Mouse (Mus musculus) frontal cortex, postnatal 10 days (tissue): ENCODE measurements around the gene Tnfrsf13c.
"Not testable (repeated sequence)": the region's sequence is repeated elsewhere in the genome, so short reads cannot be mapped to it uniquely, and the experiment has no call there.

Experiments
- DNase-seq, 2 experiments: peaks; one replicate each; pipeline ENCODE4 v3.0.0; 2022; ENCODE audit warnings: low spot score in 2 of 2, mixed read lengths in 1 of 2

Gene Tnfrsf13c

DNA sequence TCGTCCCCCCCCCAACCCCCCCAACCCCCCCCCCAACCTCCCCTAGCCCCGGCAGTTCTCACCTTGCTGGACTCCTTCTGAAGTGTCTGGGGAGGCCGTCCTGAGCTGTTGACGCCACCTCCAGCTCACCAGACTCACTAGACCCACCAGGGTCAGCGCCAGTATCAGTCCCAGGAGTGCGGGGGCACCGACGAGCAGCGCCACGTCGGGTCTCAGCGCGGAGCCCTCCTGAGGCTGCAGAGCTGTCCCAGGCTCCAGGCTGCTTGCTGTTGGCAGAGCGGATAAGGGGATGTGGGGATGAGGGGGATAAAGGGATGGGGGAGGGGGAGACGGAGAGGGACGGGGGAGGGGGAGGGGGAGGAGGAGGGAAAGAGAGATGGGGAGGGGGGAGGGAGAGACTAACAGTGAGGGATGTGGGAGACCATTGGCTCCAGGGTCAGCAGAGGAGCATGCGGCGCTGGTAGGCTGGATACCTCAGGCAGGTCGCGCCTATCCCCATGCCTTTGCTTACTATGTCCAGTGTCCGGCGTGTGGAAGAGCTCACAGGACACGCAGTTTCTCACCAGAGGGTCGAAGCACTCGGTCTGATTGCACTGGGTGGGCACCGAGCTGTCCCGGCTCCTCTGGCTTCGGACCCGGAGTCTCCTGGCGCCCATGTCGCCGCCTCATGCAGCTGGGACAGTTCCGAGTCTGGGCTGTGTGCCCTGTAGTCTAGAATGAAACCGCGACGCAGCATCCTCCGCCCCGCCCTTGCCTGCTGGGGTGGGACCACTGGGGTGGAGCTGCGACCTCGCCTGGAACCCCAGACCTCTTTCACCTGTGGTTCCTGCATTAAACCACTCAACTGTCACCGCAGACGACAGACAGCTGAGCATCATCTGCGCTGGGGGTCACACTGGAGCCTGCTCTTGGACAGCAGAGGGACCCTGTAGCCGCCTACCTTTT is at the start of gene Tnfrsf13c:
TSS of gene Tnfrsf13c (minus strand) at position 713 of the 945 bp plus-strand sequence.
- no peak for DNase-seq

DNA sequence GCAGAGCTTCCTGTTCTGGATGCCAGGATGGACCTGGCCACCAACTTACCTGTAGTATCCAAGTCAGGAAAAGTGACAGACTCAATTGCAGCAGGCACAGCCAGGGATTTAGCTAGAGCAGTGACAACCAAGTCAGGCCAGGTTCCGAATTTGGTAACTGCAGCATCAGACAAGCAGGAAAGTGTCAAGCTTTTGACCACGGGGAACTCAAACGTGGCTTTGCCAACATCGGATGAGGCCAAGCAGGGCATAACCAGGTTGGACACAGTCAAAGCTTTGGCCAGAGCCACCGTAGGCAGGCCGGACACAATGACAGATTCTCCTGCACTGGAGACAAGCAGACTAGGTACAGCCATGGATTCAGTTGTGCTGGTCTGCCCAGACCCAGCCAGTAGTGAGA is 48.1 kb upstream of the Tnfrsf13c start:
- no peak for DNase-seq

DNA sequence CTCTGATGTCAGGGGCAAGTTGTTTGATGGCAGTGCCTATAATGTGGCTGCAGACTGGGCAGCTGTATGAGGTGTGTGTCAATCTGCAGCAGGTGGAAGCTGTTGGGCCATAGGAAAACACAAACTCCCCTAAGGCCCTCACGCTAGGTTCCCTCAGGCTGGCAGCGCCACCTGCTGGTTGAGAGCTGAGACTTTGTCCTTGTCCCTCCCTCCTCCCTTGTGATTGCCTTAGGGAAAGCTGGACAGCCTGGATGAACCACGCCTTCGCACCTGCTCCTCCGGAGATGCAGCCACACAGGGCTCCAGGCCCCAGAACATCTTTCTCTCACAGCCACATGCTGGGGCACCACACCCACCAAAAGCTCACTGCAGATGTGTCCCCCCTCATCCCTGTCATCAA is 47.0 kb upstream of the Tnfrsf13c start:
- peak in 1 of 2 experiments; percentile 70 for DNase-seq

DNA sequence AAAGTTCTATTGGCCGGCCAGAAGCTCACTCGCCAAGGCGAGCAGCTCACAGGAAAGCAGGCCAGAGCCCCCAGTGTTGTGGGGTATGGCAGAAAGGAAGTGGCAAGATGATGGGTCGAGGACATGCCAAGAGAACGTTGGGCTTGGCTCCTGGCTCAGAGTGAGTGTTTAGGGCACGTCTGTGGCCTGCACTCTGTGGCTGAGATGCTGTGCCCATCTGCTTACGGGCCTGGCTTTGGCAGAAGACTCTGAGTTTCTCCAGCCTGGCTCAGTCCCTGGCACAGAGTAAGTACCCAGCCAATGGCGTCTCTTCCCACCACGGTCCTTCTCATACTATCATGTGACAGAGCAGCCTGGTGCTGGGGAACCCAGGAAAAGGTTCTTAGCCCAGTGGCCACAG is 44.6 kb upstream of the Tnfrsf13c start:
- no peak for DNase-seq

DNA sequence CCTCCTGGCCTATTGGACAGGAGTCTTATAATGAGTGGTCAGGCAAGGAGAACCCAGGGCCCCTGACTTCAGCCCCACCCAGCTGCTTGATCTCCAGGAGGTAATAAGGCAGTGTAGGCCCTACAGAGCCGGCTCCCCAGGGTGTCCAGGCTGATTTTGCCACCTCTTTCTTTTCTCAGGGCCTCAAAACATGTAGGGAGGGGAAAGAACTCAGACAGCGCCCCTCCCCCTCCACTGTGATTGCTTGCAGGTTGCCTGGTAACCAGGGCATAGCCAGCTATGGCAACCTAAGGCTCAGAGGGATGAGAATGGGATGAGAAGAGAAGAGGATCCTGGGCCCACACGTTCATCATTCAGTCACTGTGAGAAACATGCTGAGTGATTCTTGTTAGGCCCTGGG is 44.0 kb upstream of the Tnfrsf13c start:
- peak; percentile 60 to 66 for DNase-seq

DNA sequence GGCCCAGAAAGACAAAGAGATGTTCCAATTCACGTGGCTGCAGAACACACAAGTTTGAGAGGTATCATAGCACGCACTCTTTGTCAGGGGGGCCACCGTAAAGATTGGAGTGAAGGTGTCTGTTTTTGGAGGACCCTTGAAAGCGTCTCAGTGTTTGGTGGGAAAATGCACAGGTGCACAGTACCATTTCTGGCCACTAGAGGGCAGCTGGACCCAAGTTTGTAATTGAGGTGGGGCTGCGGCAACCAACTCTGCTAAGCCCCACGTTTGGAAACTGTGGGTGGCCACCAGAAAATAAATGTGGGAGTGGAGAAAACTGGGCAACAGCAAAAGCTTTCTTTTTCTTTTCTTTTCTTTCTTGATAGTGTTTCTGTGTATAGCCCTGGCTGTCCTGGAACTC is 42.2 kb upstream of the Tnfrsf13c start:
- peak in 1 of 2 experiments; percentile 72 for DNase-seq

DNA sequence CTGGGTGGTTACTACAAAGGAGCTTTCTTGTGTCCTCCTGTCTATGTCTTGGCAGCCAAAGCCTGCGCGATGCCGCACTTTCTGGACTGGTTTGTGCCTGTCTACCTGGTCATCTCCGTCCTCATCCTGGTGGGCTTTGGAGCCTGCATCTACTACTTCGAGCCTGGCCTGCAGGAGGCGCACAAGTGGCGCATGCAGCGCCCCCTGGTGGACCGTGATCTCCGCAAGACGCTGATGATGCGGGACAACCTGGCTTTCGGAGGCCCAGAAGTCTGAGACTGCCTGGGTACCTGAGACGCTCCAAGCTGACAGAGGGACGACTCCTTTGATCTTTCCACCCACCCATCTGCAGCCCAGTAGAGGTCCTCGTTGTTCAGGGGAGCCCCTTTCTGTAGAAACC is 35.3 kb upstream of the Tnfrsf13c start:
- DNase-seq, result peak; percentile 57 to 66

DNA sequence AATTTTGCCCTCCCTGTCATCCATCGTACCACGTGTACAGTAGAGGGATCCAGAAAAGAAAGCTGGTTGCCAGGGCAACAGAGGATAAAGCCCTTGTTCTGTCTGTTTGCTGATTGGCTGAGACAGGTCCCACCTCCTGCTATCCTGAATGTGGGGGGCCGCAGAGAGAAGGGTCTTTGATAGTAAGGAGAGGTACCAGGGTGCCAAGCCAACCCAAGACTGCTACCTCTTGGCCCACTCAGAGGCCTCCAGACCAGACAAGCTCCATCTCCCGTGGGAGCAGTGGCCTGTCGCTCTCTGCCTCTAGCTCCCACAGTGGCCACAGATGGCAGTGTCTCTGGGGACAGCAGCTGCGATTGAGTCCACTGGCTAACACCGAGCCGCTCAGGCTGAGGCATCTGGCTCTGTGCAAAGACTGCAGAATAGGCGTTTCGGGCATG is 31.8 kb upstream of the Tnfrsf13c start:
- peak; percentile 84 to 89 for DNase-seq

DNA sequence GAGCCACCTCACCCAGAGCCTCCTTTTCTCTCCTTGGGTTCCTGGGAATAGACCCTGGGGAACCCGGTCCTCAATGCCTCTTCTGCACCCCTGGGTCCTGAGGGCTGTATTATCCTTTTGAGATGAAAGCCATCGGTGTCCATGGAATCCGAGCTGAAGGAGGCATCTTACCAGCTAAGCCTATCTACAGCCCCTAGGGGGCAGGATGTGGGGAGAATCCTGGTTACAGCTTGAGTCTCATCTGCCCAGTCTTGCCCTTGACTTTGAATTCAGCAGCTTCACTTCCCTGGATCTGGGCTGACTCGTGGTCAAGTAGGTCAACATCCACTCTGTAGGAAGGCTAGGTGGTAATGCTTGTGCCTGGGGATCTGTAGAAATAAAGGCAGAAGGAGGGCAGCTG is 31.1 kb upstream of the Tnfrsf13c start:
- DNase-seq, result no peak

DNA sequence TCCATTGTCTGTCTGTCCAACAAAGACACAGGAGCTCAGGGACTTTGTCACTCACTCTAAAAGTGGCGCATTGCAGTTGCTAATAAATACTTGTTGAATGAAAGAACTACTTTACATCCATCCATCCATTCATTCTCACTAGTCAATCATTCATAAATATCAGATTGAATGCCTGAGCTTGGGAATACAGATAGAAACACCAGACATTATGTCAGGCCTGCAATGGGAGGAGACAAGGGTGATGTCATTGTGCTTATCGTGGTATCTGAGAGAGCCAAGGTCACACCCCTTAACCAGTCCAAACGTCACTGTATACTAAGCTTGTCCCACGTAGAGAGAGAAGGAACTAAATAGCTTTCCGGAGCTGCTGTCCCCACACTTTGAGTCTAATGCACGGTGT is 27.9 kb upstream of the Tnfrsf13c start, which contains the start of gene 1500009C09Rik:
TSS of gene 1500009C09Rik (plus strand) at position 301 of the 400 bp plus-strand sequence.
- DNase-seq, result no peak

DNA sequence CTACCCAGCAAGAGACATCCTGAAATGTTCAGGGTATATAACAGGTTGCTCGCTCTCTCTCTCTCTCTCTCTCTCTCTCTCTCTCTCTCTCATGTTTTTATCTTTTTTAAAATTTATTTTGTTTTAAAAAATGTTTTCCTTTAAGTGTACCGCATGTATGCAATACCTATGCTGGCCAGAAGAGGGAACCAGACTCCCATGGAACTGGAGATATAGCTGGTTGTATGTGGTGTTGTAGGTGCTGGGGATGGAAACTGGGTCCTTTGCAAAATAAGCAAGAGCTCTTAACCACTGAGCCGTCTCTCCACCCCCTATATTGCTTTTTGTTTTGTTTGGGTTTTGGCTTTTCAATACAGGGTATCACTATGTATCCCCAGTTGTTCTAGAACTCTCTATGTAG is 27.4 kb upstream of the Tnfrsf13c start:
- no peak for DNase-seq

DNA sequence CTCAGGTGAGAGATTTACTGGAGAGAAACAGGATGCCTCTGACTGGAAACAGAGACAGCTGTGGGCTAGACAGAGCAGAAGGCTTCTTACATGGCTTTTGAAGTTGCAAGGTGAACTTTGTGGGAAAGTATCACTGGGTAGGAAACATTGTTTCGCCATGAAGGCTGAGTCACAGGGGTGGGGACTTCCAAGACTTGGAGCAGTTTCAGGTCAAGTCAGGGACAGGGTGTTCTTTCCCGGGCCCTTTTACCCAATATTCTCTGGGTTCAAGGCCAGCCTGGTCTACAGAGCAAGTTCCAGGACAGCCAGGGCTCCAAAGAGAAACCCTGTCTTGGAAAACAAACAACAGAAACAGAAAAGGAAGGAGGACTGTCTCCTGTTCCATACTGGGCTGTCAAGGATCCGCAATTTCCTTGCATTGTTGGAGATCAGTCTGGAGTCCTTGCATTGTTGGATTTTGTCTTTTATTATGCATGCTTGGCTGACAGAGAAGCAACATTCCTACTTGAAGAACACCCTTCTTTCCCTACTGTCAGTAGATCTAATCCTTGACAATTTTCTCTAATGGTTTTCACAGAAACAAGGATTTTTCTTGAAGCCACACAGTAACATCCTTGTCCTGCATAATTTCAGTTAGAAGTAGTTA is 23.1 kb upstream of the Tnfrsf13c start:
- no peak for DNase-seq

DNA sequence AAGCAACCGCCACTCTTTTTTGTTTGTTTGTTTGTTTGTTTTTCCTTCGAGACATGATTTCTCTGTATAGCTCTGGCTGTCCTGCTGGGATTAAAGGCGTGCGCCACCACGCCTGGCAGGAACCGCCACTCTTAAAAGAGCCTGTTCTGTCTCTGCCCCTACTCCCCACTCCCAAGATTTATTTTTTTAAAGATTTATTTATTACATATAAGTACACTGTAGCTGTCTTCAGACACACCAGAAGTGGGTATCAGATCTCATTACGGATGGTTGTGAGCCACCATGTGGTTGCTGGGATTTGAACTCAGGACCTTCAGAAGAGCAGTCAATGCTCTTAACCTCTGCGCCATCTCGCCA is 20.6 kb upstream of the Tnfrsf13c start:
- not testable (repeated sequence) for DNase-seq

DNA sequence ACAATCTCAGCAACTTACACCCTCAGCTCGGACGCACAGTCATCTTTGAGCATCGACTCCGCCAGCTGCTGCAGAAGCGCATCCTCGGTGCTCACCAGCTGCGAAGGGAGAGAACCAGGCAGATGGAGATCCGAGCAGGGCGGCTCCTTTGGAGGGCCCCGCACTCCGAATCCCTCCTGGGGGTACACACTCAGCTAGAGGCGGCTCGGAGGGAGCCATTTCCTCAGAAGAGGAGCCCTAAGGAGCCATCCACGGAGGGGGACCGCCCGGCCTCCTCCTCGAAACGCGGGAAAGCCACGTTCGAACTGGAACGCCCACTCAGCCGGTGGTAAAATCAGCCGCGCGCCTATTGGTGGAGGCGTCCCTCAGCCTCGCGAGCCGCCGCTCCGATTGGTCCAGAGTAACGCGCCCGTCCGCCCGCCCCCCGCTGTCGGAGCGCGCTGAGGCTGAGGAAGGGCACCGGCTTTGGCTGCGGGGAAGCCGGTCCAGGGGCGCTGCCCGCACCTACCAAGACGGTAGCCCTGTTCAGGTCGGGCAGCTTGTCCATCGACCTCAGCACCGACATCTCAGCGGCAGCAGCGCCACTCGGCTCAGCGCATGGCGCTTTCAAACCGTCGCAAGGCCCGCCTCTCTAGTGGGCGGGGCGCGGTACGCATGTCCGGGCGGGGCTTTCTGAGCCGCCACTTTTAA is 20.1 kb upstream of the Tnfrsf13c start, which contains the start of gene Cenpm:
TSS of gene Cenpm (minus strand) at position 634 of the 690 bp plus-strand sequence.
- DNase-seq, result peak; percentile 85 to 92

DNA sequence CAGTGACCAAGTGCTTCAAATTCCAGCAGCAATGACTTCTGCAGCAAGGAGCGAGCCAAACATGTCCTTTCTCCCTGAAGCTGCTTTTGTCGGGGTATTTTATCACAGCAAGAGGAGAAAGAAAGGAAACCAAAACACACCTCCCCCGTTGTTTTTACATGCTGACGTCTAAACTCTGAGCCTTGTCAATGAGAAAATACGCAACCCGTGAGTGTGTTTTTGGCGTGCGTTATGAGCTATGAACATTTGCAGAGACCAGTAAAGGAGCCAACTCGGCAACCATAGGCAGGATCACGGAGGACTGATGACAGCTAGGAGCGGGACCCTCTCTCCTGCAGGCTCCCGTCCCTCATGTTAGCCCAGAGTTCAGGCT is 19.6 kb upstream of the Tnfrsf13c start:
- DNase-seq, result no peak

DNA sequence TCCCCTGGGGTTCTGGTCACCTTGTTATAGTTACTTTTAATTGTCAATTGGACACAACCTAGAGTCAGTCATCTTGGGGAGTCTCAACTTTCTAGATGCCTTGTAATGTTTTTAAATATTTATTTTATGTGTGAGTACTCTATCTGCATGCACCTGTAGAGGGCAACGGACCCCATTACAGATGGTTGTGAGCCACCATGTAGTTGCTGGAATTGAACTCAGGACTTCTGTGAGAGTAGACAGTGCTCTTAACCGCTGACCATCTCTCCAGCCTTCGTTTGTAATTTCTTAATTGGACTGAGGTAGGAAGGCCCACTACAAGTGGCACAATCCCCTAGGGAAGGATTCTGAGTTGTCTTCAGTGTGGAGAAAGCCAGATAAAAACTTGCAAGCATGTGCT is 19.1 kb upstream of the Tnfrsf13c start:
- DNase-seq, result no peak

DNA sequence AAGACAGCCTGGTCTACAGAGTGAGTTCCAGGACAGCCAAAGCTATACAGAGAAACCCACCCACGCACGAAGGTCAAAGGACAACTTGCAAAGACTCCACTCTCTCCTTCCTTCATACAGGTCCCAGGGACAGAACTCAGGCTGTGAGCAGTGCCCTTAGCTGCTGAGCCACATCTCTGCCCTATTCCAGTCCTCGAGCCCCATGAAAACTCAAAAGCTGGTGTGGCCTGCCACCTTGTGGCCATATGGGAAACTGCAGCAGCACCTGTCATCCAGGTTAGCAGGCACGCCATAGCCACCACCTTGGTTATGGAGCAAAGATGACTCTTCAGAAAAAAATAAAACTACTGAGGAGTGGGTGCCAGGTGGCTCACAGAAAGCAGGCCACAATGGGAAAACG is 12.4 kb upstream of the Tnfrsf13c start:
- DNase-seq, result peak in 1 of 2 experiments; percentile 82

DNA sequence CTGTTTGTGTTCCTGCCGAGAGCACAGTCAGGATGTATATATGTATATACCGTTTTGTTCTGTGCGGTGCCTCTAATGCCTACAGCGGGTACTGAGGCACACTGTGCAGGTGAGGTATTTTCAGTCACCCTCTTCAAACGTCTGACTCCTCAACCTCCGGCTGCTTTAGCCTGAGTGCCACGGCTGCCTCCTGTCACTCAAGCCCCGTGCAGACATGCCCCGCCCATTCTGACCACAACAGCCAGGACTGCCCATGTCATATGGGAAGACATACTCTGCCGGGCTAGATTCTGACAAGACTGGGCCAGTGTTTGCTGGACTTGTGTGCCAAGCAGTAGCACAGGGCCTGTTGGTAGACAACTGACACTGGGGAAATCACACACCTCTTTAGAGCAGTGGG is 11.5 kb upstream of the Tnfrsf13c start:
- no peak for DNase-seq

DNA sequence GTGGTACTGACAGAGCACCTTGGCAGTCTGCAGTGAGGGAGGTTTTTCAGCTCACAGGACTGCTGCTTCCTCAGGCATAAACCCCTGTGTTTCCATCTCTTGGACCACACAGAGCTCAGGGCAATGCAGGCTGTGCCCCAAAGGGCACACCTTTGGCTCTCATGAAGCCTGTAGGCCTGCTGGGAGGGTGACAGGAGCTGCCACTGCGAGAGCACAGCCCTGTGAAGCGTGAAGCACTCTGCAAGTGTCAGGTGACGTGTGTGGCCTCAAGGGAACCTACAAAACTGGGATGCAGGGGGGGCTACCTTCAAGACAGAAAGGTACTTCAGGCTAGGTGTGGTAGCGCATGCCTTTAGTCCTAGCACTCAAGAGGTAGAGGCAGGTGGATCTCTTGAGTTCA is 8.5 kb upstream of the Tnfrsf13c start:
- DNase-seq, result no peak

DNA sequence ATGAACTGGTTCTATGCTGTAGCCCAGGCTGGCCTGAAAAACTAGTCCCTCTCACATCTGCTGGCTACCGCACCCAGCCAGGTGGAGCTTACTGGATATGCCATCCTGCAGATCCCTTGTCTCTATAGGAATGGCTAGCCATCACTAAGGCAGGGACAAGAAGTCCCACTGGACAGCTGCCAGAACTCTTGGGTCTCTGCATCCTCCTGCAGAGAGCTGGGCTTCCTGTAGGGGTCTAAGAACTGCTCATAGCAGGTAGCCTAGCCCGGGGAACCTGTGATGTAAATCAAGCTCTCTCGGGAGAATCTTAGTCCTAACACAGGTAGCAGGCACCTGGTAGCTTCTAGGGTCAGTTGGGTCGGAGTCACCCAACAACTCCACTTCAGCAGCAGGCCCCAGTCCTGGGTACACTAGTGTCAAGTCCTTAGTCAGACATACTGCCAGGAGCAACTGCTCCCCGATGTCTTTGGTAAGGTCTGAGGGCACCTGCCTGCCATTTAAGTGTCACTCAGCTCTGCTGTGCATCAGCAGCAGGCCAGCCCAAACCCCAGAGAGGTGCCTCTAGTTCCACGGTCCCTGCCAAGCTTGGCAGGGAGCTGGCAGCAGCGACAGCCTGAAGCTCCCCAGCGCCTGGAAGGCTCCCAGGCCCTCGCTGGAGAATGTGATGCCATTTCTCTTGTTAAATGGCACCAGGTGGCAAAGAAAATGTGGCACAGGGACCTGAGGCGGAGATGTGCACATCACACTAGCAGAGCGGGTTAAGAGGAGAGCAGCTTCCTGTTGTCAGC is 7.6 kb upstream of the Tnfrsf13c start:
- DNase-seq, result no peak

DNA sequence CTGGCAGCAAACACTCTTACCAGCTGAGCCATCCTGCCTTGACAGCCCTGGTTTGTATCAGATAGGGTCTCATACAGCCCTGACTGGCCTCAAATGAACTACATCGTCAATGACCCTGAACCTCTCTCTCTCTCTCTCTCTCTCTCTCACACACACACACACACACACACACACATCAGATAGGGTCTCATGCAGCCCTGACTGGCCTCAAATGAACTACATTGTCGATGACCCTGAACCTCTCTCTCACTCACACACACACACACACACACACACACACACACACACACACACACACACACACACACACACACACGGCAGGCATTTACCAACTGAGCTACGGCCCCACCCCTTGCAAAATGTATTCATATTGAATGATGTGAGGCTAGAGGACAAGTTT is 6.9 kb upstream of the Tnfrsf13c start:
- no peak for DNase-seq
